25 mouse cellular contexts compared by ENCODE assay signal in genomic region chr6:140533606-140534005, GRCm38 (mm10).
"Had no signal": no experiment of that assay in that cellular context is flagged by ENCODE, and none has a peak within 500 bp of the region (broad histone marks: within the 10 kb centered on the region; RNA-seq: fewer than 3 reads in every experiment).

No protein-coding gene starts in this region.

- H3K27me3 ChIP-seq: heart, embryonic 13.5 days; heart, embryonic 15.5 days; hindbrain, embryonic 13.5 days; kidney, embryonic 15.5 days; limb, embryonic 13.5 days; limb, embryonic 15.5 days; liver, embryonic 12.5 days had no signal

- H3K9me3 ChIP-seq: heart, embryonic 10.5 days; heart, embryonic 13.5 days; heart, embryonic 15.5 days; hindbrain, embryonic 13.5 days; kidney, embryonic 15.5 days; limb, embryonic 13.5 days; limb, embryonic 15.5 days; liver, embryonic 12.5 days had no signal

- H3K9ac ChIP-seq: heart, embryonic 13.5 days; heart, embryonic 15.5 days; hindbrain, embryonic 13.5 days; kidney, embryonic 15.5 days; limb, embryonic 13.5 days; limb, embryonic 15.5 days; liver, embryonic 12.5 days; liver, embryonic 14.5 days had no signal

- H3K27ac ChIP-seq: heart, embryonic 10.5 days; heart, embryonic 13.5 days; heart, embryonic 15.5 days; hindbrain, embryonic 13.5 days; hindbrain, postnatal 0 days; kidney, embryonic 15.5 days; kidney, postnatal 0 days; limb, embryonic 13.5 days; limb, embryonic 15.5 days; liver, embryonic 12.5 days; liver, embryonic 14.5 days had no signal

- H3K4me1 ChIP-seq: hindbrain, embryonic 13.5 days; kidney, embryonic 15.5 days; limb, embryonic 13.5 days; limb, embryonic 15.5 days; liver, embryonic 12.5 days had no signal

- ATAC-seq: hindbrain, postnatal 0 days; intestine, embryonic 16.5 days; liver, embryonic 12.5 days had no signal

- H3K4me3 ChIP-seq: heart, embryonic 10.5 days; heart, embryonic 13.5 days; heart, embryonic 15.5 days; hindbrain, embryonic 13.5 days; kidney, embryonic 15.5 days; limb, embryonic 13.5 days; limb, embryonic 15.5 days; liver, embryonic 12.5 days had no signal

- DNase-seq: gastrocnemius, postnatal 14 days; gastrocnemius, postnatal 36 days; heart, adult 18-20 months; heart, postnatal 14 days; heart, postnatal 36 days; kidney, adult 11 months; kidney, adult 2 months; kidney, adult 9 months; kidney, postnatal 14 days; kidney, postnatal 36 days; layer of hippocampus, adult 9-11 months; layer of hippocampus, postnatal 36 days; left cerebral cortex, postnatal 4 days had no signal

- H3K4me2 ChIP-seq: heart, embryonic 13.5 days; heart, embryonic 15.5 days; hindbrain, embryonic 13.5 days; kidney, embryonic 15.5 days; limb, embryonic 13.5 days; limb, embryonic 15.5 days; liver, embryonic 12.5 days had no signal
